Mouse (Mus musculus) monocyte, adult 5-6 weeks (primary cell): Measurements from ENCODE around the gene Kat5. TPM values are rescaled to one million over a fixed set of nuclear protein-coding genes. Genes with fewer than 3 reads are reported as not detected.

Source experiments
- ATAC-seq: fragments of 153-309, 156-312 bp; replicated peaks from 2 replicates; pipeline ENCODE4 v1.8.0; 2017; ENCODE audit warnings: mild to moderate bottlenecking; ENCODE audit not compliant: low TSS enrichment, insufficient number of reproducible peaks, severe bottlenecking, poor library complexity, low FRiP score
- total RNA-seq: library from RNA; stranded (forward); fragments of 200-1000, 200-491, 200-594 nt; gene quantifications from 3 replicates; pipeline ENCODE4 v1.2.3, GENCODE M21; 2017

Gene Kat5
- 65.5 to 109 TPM (median 99.2 TPM) in 3 replicates for total RNA-seq

DNA sequence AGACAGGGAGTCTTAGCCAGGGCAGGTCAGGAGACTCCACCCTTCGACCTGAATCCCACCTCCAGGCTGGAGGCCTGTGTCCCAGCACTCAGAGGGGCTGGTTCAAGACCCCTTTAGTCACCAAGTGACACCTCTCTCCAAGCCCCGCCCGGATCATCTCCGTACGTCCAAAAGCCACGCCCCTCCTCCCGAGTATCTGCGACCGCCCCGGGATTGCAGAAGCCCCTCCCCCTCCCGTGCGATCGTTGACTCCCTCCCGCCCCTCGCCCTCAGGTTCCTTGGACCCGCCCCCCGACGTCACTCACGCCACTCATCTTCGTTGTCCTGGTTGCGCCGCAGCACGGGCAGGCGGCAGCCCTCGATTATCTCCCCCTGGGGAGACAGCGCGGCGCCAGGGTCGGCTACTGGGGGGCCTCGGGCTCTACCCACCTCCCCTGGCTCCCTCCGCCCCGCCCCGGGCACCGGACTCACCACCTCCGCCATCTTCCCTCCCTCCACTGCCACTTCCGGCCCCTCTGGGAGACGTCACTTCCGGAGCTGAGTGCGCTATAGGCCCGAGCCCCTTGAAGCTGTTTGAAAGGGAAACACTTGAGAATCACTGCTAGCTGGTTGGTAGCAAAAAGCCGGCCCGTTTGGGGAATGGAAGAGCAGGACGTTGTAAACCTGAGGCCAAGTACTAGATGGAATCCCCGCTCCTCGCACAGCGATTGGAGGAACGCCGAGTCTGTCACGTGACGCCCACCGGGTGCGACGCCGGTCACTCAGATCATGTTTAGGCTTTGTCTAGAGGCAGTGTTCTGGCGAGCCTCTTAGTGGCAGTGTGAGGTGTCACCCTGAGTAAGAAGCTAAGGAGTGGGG is at the start of gene Kat5:
TSS of gene Kat5 (minus strand) at position 691 of the 858 bp plus-strand sequence.
- peak; percentile 89 for ATAC-seq

DNA sequence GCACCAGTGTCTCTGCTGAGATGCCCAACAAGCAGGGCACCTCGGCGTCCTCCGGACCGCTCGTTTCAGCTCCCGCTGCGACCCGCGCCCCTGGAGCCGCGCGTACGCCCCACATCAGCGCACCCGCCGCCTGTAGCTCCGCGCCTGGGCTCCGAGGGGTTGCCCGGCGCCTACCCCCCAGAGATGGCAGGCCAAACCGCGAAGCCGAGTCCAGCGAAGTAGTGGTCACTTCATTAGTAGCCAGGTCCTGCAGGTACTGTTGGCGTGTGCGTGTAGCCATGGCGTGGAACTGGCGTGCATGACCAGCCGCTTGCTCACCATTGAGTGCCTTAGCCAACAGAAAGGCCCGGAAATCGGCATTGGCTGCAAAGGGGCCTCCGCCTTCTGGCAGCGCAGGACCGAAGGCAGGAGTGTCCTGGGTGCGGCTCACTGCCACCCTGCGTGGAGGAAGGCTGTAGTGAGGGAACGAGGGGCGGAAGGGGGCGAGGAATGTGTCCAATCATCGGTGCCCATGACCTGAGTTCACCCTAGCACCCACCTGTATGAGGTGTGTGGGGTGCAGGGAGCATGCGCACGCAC is 44.8 kb upstream of the Kat5 start:
- ATAC-seq, result no peak

DNA sequence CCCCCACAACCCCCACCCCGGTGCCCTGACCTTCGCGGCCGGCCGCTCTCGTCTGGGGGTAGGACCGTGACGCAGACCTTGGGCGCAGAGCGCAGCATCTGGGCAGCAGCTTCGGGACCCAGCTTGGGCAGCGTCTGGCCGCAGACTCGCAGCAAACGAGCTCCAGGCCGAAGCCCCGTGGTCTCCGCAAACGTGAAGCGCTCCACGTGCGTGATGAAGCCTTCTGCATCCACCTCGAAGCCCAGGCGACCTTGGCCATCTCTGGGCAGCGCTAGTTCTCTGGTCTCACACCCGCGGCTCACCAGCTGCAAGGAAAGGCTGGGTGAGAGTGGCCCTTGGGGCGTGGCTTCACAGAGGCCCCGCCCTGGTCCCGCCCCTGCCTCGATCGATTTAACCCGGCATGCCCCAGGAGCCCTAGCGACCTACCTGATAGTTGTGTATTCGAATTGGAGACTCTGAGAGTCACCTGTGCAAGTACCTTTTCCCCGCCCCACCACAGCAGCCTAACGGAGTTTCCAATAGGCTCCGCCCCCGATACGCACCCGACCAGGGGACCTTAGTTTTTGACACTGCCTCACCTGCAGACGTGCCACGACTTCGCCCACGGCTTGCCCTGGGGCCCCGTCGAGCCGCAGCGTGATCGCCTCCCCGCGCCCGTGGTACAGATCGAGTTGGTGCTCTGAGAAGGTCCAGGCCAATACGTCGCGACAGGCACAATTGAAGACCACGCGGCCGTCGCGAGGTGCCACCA is 44.1 kb upstream of the Kat5 start:
- ATAC-seq, result no peak

DNA sequence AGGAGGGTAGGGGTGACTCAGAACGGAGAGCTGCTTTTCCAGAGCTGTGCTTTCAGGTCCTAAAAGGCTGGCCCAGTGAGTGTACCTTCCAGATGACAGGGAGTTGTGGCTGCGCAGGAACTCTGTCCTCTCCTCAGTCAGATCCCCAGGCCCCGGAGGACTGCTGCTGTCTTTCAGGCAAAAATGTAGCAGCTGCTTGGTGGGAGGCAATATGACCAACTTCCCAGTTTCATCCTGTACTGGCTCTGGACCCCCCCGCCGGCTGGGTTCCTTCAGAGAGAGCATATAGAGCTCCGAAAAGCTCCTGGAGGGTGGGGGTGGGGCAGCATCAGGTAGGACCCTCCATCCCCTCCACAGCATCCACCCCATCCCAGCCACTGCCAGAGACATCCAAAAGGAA is 42.5 kb upstream of the Kat5 start:
- no peak for ATAC-seq

DNA sequence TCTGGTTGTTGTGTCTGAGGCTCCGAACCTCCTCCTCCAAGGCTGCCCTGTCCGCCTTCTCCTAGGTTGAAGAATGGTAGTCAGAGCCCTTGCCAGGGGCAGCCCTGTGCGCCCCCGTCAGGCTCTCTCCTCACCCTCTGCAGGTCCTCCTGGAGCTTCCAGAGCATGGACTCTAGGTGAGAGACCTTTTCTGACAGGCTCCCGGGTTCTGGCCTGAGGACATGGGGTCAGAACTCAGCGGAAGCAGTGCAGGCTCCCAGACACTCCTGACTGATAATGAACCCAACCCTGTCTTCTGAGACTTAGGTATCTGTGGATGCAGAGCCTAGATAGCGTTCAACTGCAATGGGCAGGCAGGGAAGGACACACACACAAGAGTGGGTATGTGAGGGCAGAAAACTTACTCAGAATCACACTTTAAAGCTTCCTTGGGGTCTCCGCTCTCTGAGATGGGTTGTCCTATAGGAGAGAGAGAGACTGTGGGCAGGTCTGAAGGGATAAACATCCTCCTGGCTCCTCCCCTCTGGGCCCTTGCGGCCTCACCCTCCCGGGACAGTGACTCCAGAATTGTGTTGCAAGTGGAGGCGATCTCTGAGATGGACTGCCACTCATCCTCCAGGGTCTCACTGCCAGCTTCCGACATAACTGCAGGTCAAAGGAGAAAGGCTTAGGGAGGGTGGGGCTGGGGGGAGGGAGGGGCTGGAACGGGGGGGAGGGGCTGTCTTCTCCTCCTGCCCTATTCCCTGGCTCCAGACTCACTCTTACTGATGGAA is 41.7 kb upstream of the Kat5 start:
- no peak for ATAC-seq

DNA sequence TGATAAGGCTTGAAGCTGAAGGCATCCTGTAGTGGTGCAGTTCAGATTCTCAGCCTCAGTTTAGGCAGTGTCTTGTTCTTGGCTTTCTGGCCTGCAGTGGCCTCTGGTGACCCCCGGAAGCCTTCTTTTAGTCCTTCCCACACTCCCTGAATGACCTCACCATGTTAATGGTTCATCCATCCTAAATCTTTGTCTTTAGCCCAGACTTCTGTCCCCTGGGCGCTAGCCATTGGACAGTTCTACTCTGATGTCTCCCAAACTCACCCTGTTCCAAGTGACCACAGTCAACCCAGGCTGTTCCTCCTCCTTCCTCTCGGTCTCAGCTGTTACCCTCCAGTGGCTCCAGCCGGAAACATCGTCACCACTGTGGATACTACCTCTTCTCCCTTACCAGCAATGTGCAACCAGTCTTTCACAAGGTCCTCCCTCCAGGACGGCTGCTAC is 39.3 kb upstream of the Kat5 start:
- ATAC-seq, result peak; percentile 51

DNA sequence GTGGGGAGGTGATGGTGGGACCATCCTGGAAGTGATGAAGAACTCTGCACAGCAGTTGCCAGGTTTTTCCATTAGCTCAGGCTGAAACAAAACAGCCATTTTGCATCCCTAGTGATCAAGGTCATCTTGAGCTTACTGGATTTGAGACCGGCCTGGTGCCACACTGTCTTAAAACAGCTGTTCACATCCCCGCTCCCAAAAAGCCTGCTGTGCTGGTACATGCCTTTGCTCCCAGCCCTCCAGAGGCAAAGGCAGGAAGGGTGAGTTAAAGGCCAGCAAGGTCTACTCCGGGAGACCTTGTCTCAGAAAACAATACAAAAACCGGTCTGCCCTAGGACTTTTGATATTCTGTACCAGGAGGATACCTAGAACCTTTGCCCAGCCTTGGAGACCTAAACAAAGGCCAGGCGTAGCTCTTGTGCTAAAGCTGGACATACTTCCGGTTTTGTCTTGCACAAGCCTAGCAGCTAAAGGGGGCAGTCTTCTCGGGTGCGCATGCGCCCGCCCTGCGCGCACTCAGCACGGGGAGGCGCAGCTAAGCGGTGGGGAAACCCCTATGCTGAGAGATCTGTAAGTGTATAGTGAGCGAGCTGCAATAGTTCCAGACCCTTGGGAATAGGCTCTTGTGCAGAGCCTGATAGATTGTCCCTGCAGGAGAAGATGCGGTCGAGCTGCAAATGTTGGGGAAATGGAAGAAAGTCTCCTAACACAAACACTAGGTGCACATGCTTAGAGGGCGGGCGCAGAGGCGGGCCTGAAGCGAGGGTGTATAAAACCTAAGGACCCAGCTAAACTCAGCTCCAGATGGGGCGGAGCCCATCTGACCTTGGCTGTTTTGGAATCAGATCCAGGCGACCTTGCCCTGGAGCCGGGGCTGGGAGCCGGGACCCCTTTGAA is 38.6 kb upstream of the Kat5 start:
- peak; percentile 86 for ATAC-seq

DNA sequence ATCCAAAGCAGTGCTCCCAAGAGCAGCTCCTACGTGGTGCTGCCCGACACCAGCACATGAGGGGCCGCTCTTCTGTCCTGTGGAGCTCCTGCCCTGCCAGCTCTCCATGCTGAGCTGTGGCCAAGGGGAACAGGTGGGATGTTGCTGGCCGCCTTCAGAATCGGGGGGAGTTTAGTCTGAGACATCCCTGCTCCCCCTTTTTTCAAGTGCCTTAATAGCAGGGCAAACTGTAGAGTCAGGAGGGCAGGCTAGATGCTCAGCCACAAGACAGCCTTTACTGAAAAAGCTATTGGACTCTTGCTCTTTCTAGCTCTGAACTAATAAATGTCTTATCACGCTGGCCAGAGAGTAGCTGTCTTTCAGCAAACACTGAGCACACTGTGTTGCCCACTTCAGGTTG is 37.8 kb upstream of the Kat5 start:
- no peak for ATAC-seq

DNA sequence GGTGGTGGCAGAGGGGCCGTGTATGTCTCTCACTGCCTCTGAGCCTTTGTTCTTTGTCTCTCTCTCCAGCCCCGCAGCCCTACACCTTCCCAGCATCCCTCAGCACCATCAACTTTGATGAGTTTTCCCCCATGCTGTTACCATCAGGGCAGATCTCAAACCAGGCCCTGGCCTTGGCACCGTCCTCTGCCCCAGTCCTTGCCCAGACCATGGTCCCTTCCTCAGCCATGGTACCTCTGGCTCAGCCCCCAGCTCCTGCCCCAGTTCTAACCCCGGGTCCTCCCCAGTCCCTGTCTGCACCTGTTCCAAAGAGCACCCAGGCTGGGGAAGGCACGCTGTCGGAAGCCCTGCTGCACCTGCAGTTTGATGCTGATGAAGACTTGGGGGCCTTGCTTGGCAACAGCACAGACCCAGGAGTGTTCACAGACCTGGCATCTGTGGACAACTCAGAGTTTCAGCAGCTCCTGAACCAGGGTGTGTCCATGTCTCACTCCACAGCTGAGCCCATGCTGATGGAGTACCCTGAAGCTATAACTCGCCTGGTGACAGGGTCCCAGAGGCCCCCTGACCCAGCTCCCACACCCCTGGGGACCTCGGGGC is 36.8 kb upstream of the Kat5 start:
- no peak for ATAC-seq

DNA sequence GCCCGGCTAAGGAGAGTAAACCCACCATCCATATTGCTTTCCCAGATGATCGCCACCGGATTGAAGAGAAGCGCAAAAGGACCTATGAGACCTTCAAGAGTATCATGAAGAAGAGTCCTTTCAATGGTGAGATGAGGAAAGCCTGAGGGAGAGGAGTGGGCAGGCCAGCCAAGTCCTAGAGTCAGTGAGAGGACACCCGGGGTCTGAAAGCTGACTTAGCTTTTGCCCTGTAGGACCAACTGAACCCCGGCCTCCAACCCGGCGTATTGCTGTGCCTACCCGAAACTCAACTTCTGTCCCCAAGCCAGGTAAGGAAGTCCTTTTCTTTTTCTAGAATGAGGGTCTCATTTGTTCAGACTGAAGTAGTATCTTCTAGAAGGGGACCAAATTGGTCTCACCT is 35.2 kb upstream of the Kat5 start:
- ATAC-seq, result no peak

DNA sequence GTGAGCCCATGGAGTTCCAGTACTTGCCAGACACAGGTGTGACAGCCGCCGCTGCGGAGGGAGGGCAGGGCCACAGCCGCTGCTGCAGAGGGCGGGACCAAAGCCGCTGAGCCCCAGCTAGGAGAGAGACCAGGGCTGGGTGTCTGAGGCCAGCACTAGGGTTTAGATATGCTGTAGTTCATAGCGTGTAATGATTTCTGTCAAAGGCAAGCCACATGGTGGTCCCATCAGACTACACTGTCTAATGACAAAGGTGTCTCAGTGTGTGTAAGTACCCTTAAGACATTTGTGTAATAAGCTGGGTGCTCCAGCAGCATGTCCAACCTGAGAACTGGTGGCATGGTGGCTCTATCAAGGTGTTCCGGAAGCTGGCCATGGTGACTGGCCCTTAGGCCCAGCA is 31.6 kb upstream of the Kat5 start:
- ATAC-seq, result no peak

DNA sequence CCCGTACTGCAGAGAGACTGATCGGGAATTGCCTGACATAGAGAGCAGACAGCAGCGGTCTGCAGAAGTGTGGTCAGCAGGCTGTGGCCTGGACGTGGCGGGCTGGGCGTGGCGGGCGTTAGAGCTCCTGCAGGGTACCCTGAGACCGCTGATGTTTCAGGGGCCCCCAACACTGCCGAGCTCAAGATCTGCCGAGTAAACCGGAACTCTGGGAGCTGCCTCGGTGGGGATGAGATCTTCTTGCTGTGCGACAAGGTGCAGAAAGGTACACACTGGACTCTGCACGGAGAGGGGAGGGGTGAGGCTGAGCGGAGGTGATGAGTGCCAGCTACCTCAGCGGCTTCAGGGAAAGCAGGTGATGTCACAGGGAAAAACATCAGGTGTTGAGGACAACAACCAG is 31.0 kb upstream of the Kat5 start:
- ATAC-seq, result no peak

DNA sequence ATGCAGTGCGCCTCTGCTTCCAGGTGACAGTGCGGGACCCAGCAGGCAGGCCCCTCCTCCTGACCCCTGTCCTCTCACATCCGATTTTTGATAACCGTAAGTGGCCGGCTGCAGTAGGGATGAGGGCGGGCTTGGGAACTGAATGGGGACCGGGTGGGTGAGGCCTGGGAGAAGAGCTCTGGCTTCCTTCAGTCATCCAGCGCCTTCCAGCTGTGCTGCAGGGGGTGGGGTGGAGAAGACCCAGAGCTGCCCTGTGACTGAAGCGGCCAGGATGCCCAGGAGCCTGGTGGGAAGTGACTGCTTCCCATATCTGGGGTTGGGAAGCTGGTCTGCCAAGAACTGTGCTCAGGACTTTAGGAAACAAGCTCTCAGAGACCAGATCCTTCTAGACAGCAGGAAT is 30.3 kb upstream of the Kat5 start:
- ATAC-seq, result no peak

DNA sequence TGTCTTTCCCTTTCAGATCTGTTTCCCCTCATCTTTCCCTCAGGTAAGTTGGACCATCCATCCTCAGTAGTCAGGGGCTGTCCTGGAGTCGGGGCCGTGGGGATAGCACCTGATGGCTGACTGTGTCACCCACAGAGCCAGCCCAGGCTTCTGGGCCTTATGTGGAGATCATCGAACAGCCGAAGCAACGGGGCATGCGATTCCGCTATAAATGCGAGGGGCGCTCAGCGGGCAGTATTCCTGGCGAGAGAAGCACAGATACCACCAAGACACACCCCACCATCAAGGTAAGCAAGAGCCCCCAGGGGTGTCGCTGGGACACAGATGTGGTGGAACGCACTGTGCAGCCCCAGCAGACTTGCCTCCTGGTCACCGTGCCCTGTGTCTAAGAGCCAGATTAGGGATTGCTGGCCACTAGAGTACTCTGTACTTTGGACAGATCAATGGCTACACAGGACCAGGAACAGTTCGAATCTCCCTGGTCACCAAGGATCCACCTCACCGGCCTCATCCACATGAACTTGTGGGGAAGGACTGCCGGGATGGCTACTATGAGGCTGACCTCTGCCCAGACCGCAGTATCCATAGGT is 28.5 kb upstream of the Kat5 start:
- no peak for ATAC-seq

DNA sequence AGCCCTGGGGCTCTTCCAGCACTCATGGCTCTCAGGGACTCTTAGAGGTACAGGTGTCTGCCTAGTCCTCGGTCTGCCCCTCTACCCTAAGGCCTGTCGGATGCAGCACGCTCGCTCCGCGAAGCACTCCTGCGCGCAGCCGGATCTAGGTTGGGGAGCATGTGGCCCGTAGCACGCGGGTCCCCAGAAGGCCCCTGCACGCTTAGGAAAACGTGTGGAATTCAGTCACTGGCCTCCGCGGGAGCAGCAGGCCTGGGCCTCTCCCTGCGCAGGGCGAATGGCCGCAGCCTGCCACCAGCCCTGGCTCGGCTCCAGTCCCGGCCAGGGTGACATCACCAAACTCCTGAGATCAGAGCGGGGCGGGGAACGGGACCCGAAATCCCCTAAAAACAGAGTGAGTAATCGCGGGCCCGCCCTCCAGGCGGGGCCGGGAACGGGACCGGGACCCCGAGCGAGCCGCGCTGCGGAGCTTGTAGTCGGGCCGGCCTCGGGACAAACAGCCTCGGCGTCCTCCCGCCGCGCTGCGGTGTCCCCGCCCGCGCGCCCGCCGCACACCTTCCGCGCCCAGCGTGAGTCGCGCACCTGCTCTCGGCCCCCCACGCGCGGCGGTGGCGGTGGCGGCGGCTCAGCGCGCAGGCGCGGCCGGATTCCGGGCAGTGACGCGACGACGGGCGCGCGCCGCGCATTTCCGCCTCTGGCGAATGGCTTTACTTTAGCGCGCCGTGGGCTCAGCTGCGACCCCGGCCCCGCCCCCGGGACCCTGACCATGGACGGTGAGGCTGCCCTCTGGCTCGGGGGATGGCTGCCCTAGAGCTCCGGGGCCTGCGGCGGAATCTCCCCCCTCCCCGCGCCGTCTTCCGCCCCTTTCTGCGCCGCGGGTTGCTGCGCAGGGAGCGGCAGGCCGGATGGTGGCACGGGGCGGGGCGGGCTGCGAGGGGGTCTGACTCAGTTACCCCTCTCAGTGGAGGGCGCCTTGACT is 27.3 kb upstream of the Kat5 start, which contains the start of gene Rela:
TSS of gene Rela (plus strand) at position 415 of the 979 bp plus-strand sequence.
- peak; percentile 83 for ATAC-seq

DNA sequence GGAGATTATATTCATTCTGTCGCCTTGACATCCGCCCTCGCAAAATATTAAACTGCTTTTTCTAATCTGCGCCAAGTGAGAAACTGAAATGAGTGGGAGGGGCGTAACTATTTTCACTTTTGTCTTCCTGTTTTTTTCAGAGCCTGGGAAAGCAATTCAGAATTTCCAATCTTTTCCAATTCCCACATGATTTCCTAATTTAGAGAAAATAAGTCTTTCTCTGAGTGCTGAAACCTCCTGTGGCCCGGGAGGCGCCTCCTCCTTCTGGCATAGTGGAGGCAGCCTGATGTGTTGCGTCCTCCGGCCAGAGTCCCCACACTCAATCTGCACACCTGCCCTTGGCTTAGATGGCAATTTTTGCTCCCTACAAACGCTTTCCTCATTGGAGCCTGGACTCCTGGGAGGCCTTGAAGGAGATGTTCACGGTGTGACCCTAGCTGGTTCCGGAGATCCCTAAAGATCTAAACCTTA is 26.6 kb upstream of the Kat5 start:
- ATAC-seq, result peak; percentile 6
